Mouse (Mus musculus): ENCODE measurements around the gene Dcbld2.

- TF ChIP-seq TAL1 (IDR thresholded peaks at IDR 0.05; ENCODE audit: low read length) (no peak), GATA1 (IDR thresholded peaks at IDR 0.05; ENCODE audit: low read length) (no peak)
Measured at GRCm38 (mm10) chr16:58453820-58454219, 45.6 kb downstream of the Dcbld2 start.

All from erythroblast, embryonic 14.5 days (primary cell).